16 mouse cellular contexts compared by ENCODE assay signal in the genomic region with DNA sequence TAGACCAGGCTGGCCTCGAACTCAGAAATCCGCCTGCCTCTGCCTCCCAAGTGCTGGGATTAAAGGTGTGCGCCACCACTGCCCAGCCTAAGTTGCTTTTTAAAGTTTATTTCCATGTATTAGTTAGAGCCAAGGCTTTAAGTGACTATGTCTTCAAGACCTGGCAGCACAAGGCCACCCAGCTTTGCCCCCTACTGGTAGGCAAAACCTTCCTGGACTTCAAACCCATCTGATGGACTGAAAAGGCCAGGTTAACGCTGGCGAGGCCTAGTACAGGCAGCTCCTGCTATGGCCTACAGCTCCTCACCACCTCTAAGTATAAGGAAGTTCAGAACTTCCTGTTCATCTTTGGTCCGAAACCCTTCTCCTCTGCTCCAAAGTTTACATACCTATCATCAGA. TPM values are rescaled to one million over a fixed set of nuclear protein-coding genes. Genes with fewer than 3 reads are reported as not detected.
DNase-seq lines count a peak whose midpoint lies in the region; ATAC-seq and TF ChIP-seq lines count a peak whose summit lies in the region.
"Had no signal": no experiment of that assay in that cellular context is flagged by ENCODE, and none has a peak within 500 bp of the region (broad histone marks: within the 10 kb centered on the region; RNA-seq: fewer than 3 reads in every experiment).

No protein-coding gene starts in this region.

- no peak for TF ChIP-seq EP300 in liver, postnatal 0 days (IDR thresholded peaks at IDR 0.05; ENCODE audit: low read depth)

- no peak overlapping the region for H3K4me2 ChIP-seq in liver, postnatal 0 days (ENCODE audit: low read depth, low read length)
- no peak overlapping the region for H3K4me2 ChIP-seq in neural tube, embryonic 15.5 days
- H3K4me2 ChIP-seq: heart, embryonic 13.5 days; neural tube, embryonic 13.5 days had no signal

- H3K4me3 ChIP-seq in gastrocnemius, adult 2 months = no peak overlapping the region
- no peak overlapping the region for H3K4me3 ChIP-seq in liver, postnatal 0 days (ENCODE audit: low read depth, low read length)
- H3K4me3 ChIP-seq in neural tube, embryonic 15.5 days (replicated peaks) = no peak overlapping the region
- H3K4me3 ChIP-seq: heart, embryonic 13.5 days; megakaryocyte, embryonic 14.5 days; neural tube, embryonic 13.5 days had no signal

- H3K9me3 ChIP-seq in liver, postnatal 0 days (ENCODE audit: low read length) = no peaks in the 10 kb centered on the region
- H3K9me3 ChIP-seq in neural tube, embryonic 15.5 days (replicated peaks) = no peaks in the 10 kb centered on the region
- H3K9me3 ChIP-seq: heart, embryonic 13.5 days; megakaryocyte, embryonic 14.5 days; neural tube, embryonic 13.5 days had no signal

- WGBS in liver, postnatal 0 days (ENCODE audit: insufficient replicate concordance) = 66% methylated on average over 6 of the region's 6 CpGs
- 89% methylated on average over 6 of the region's 6 CpGs for WGBS in neural tube, embryonic 15.5 days

- ATAC-seq in liver, postnatal 0 days = no peak
- ATAC-seq in neural tube, embryonic 15.5 days (ENCODE audit: low FRiP score) = no peak
- ATAC-seq: intestine, embryonic 16.5 days had no signal

- intact Hi-C loops in gastrocnemius, adult 2 months (cut with DNase I) = no loop called here

- no peak overlapping the region for H3K9ac ChIP-seq in liver, postnatal 0 days (replicated peaks)
- no peak overlapping the region for H3K9ac ChIP-seq in neural tube, embryonic 15.5 days (replicated peaks)
- H3K9ac ChIP-seq: neural tube, embryonic 13.5 days had no signal

- no peak overlapping the region for H3K27ac ChIP-seq in gastrocnemius, adult 2 months
- no peak overlapping the region for H3K27ac ChIP-seq in liver, postnatal 0 days (ENCODE audit: low read depth)
- no peak overlapping the region for H3K27ac ChIP-seq in neural tube, embryonic 15.5 days (replicated peaks)
- H3K27ac ChIP-seq: heart, embryonic 13.5 days; neural tube, embryonic 13.5 days had no signal

- peaks cover 10% of the 10 kb centered on the region for H3K4me1 ChIP-seq in liver, postnatal 0 days (ENCODE audit: insufficient read depth)
- H3K4me1 ChIP-seq in neural tube, embryonic 15.5 days = 0 out of 2 replicates have a peak, but pooled peaks cover 4% of the 10 kb centered on the region
- H3K4me1 ChIP-seq: neural tube, embryonic 13.5 days had no signal

- no peak for DNase-seq in gastrocnemius, adult 2 months
- no peak for DNase-seq in gastrocnemius, postnatal 10 days
- DNase-seq in liver, postnatal 0 days = no peak
- DNase-seq in liver (no peak), NIH3T3 (ENCODE audit: low read depth) (peak; percentile 39)
- DNase-seq in splenic B cell, adult 2 months (ENCODE audit: low read depth, low spot score) = peak; percentile 79
- DNase-seq in retina, postnatal 1 day = no peak
- DNase-seq: cerebellum, adult 11 months; right cerebral cortex, postnatal 25 days had no signal

- no peaks in the 10 kb centered on the region for H3K27me3 ChIP-seq in liver, postnatal 0 days (ENCODE audit: insufficient read depth, low read length)
- no peaks in the 10 kb centered on the region for H3K27me3 ChIP-seq in splenic B cell, adult 2 months (ENCODE audit: control insufficient read depth, insufficient read depth, low read length, poor library complexity, severe bottlenecking)
- no peaks in the 10 kb centered on the region for H3K27me3 ChIP-seq in neural tube, embryonic 15.5 days (replicated peaks)
- H3K27me3 ChIP-seq: heart, embryonic 13.5 days; megakaryocyte, embryonic 14.5 days; neural tube, embryonic 13.5 days had no signal

- peak; percentile 26; the same call in 1 of the 2 replicates for TF ChIP-seq CTCF in gastrocnemius, adult 2 months (IDR thresholded peaks at IDR 0.05)
- peak; percentile 54 for TF ChIP-seq CTCF in liver, postnatal 0 days (IDR thresholded peaks at IDR 0.05; ENCODE audit: low read depth)

- H3K36me3 ChIP-seq in liver, postnatal 0 days (replicated peaks; ENCODE audit: insufficient read depth, low read length) = no peaks in the 10 kb centered on the region
- no peaks in the 10 kb centered on the region for H3K36me3 ChIP-seq in splenic B cell, adult 2 months (ENCODE audit: control insufficient read depth, insufficient read depth, low read length, poor library complexity, severe bottlenecking)
- H3K36me3 ChIP-seq in neural tube, embryonic 15.5 days = no peaks in the 10 kb centered on the region
- H3K36me3 ChIP-seq: heart, embryonic 13.5 days; neural tube, embryonic 13.5 days had no signal

RNA-seq across cellular contexts. Expression of a gene that starts 6.9 kb away (rescaled TPM):
- total RNA-seq in gastrocnemius, adult 2 months (2021) = not detected
- total RNA-seq in gastrocnemius, postnatal 10 days (2021) = not detected
- 0.53 and 0.94 TPM in 2 replicates for polyA plus RNA-seq in liver, postnatal 0 days (2015; fragmentation: Nextera tagmentation; extraction: Ambion mirVana)
- 1.9 TPM in 1 of 2 replicates, not detected in the other for polyA plus RNA-seq in neural tube, embryonic 15.5 days (2015; fragmentation: Nextera tagmentation; extraction: Ambion mirVana)
- total RNA-seq: left cerebral cortex, postnatal 36 days had no signal
- polyA plus RNA-seq: embryonic facial prominence, embryonic 14.5 days; heart, embryonic 13.5 days; intestine, embryonic 16.5 days; neural tube, embryonic 13.5 days had no signal

RNA-seq across cellular contexts. Expression of a gene that starts 16.1 kb away (rescaled TPM):
- 10 to 100 TPM; 26.3 to 27.8 TPM for total RNA-seq in gastrocnemius, adult 2 months (2021)
- 10 to 100 TPM; 23.4 to 24.1 TPM for total RNA-seq in gastrocnemius, postnatal 10 days (2021)
- 41.1 and 46.0 TPM in 2 replicates for polyA plus RNA-seq in liver, postnatal 0 days (2015; fragmentation: Nextera tagmentation; extraction: Ambion mirVana)
- polyA plus RNA-seq in neural tube, embryonic 15.5 days (2015; fragmentation: Nextera tagmentation; extraction: Ambion mirVana) = 88.9 and 89.8 TPM in 2 replicates

RNA-seq across cellular contexts. Expression of a gene that starts 22.2 kb away (rescaled TPM):
- total RNA-seq in gastrocnemius, adult 2 months (2021) = not detected
- under 1 TPM in 1 of 2 experiments, not detected in 1; 0.61 TPM for total RNA-seq in gastrocnemius, postnatal 10 days (2021)
- 9.9 and 10.4 TPM in 2 replicates for polyA plus RNA-seq in liver, postnatal 0 days (2015; fragmentation: Nextera tagmentation; extraction: Ambion mirVana)
- 4.3 and 6.7 TPM in 2 replicates for polyA plus RNA-seq in neural tube, embryonic 15.5 days (2015; fragmentation: Nextera tagmentation; extraction: Ambion mirVana)

RNA-seq across cellular contexts. Expression of a gene that starts 22.9 kb away (rescaled TPM):
- not detected for total RNA-seq in gastrocnemius, adult 2 months (2021)
- 1 to 10 TPM; 2.8 to 3.8 TPM for total RNA-seq in gastrocnemius, postnatal 10 days (2021)
- 14.2 and 15.2 TPM in 2 replicates for polyA plus RNA-seq in liver, postnatal 0 days (2015; fragmentation: Nextera tagmentation; extraction: Ambion mirVana)
- polyA plus RNA-seq in neural tube, embryonic 15.5 days (2015; fragmentation: Nextera tagmentation; extraction: Ambion mirVana) = 5.9 and 15.4 TPM in 2 replicates

RNA-seq across cellular contexts. Expression of a gene that starts 30.2 kb away (rescaled TPM):
- 1 to 10 TPM; 3.7 to 4.8 TPM for total RNA-seq in gastrocnemius, adult 2 months (2021)
- total RNA-seq in gastrocnemius, postnatal 10 days (2021) = 1 to 10 TPM; 2.8 TPM
- polyA plus RNA-seq in liver, postnatal 0 days (2015; fragmentation: Nextera tagmentation; extraction: Ambion mirVana) = 0.95 and 1.1 TPM in 2 replicates
- polyA plus RNA-seq in neural tube, embryonic 15.5 days (2015; fragmentation: Nextera tagmentation; extraction: Ambion mirVana) = 0.17 and 1.3 TPM in 2 replicates

Comparison
In these comparisons a context has a peak if more than half of its experiments do, and no peak if none do; other contexts are left out.
1. DNase-seq: peak in NIH3T3 (single experiment) and splenic B cell, adult 2 months (single experiment); none in gastrocnemius, adult 2 months (single experiment), gastrocnemius, postnatal 10 days (single experiment), liver, postnatal 0 days (single experiment), liver (single experiment) and retina, postnatal 1 day (single experiment).